Mouse (Mus musculus): ENCODE measurements around the gene Ebi3.

The Ebi3 gene

DNA sequence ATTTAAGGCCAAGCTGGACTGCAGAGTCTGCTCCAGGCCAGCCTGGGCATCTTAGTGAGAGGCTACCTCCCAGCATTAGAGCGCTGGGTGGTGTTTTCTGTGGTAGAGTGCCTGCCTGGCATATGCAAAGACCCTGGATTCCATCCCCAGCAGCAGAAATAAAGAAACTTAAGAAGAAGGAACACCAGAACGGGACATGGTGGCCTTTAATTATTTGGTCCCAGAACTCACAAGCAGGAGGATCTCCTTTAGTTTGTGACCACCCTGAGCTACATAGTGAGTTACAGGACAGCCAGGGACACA is 6.1 kb downstream of the Ebi3 start:
- in situ Hi-C loops (cut with MboI, MseI), result no loop called here

DNA sequence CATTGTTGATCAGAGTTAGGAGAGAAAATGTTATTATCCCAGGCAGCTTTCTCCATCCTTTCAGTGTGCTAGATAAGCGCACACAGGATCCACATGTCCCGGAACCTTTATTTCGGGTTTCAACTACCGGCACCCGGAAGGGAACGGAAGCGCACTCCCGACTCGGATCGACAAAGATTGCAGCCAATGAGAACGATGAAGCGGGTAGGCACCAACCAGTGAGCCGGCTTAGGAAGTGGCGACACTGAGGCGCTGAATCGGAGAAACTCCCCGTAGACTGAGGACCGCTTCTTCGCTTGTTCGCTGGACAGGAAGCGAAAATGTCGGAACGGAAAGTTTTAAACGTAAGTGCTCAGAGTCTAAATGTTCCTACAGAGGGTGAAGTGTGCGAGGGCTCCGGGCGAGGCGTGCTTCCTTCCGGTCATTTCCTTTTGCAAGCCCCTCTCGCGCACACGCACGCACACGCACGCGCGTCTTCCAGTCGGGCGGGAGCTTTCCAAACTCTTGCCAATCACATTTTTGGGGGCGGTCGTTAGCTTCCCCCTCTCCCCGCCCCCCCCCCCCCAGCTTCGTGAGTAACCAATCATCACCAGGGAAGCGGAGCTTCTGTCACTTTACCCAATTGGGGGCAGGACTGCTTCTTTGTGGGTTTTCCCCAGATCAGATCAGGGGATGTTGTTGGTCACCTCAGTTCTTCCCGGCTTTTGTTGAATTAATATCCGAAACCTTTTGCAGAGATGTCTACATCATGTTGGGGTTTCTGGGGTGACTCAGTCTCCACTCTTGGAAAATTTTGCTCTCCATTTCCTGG is 6.7 kb downstream of the Ebi3 start, which contains the start of gene Yju2:
Gene Yju2, plus strand, starts transcription at position 182 of the 811 bp plus-strand sequence.
- in situ Hi-C loops (cut with MboI, MseI), result no loop called here

DNA sequence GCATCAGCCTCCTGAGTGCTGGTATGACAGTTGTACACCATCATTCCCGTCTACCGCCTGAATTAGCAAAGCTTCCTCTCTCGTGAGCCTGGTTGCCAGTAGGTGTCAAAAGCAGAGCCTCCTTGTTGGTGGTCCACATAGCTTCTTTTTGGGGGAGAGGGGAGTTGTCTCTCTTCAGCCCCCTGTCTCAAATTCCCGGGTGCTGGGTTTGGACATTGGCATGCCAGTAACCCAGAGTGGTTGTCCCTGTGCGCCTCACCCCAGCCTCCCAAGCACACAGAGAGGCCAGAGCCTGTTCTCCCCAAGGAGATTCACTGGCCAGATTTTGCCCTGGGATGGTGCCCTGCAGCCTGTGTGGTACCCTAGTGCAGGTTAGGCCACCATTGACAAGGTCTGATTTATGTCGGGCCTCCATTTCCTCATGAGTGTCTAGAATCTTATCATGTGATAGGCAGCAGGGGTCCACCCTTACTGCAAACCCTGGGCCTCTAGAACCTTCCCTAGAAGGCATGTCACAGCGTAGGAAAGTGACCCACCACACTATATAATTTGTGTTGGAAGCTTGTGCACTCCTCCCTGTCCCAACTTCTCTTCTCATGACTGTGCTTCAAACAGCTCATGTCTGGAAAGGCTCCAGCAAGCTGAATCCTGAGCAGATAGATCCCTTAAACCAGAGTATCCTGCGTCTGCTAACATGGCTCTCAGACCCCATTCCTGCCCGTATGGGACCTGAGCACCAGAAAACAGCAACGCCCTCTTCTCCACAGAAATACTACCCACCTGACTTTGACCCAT is 7.7 kb downstream of the Ebi3 start:
- in situ Hi-C loops (cut with MboI, MseI), result no loop called here

DNA sequence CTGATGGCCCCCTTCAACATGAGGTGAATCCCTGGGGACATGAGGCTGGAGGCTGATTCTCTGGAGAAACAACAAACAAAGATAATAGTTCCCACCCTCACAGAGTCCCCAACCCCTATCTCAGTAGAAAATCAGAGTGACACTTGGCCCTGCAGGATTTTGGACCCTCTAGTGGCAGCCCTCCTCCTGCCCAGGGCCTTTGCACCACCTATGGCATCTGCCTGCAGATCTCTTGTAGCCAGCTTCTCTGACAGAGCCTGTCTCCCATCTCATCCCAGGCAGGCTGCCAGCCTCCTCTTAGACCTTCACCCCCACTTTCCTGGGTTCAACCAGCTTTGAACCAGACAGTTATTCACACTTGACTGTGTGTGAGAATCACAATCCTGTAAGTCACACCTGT is 8.4 kb downstream of the Ebi3 start:
- in situ Hi-C loops (cut with MboI, MseI), result no loop called here

DNA sequence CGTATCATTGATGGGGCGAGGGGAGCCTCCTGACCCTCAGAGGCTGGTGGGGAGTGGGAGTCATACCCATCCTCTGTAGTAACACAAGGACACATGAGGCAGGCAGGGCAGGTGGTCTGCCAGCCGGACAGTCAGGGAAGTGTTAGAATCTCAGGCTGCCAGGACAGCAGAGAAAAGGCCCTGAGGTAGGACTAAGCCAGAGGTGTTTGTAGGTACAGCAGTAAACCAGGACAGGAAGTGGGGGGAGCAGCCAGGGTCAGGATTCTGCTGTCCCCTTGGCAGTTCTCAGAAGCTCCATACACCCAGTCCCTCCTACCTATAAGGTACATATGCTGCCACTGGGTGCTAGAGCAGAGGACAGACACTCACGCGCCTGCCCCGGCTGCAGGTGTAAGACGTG is 9.2 kb downstream of the Ebi3 start:
- in situ Hi-C loops (cut with MboI, MseI), result no loop called here

DNA sequence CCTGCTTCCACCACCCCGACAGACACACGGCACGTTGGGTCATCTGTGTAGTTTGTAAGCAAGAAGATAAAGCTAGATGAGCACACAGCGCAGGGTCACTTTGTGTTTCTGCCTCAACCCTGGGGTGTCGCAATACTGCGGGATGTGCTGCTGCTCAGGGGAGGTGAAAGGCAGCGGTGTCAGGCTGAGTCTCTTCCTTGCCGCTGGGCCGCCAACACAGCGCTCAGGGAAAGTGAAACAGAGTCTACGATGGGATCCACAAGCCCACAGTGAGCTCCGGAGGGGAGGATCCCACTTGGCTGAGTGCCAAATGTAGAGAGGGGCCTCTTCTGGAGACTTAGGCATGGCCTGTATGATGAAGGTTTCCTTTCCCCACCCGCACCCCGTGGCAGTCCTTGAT is 10.7 kb downstream of the Ebi3 start:
- in situ Hi-C loops (cut with MboI, MseI), result no loop called here

DNA sequence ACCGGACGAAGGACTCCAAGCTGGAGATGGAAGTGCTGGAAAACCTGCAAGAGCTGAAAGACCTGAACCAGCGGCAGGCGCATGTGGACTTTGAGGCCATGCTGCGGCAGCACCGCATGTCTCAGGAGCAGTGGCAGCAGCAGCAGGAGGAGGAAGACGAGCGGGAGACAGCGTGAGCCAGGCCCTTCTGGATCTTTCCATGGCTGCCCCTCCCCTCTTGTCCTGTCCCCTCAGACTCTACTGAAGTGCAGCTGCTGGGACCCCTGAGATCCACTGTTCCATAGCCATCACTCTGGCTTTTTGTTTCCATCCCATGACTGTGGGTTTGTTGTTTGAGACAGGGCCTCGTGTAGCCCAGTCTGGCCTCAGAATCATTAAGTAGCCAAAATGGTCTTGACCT is 12.1 kb downstream of the Ebi3 start:
- in situ Hi-C loops (cut with MboI, MseI), result no loop called here

DNA sequence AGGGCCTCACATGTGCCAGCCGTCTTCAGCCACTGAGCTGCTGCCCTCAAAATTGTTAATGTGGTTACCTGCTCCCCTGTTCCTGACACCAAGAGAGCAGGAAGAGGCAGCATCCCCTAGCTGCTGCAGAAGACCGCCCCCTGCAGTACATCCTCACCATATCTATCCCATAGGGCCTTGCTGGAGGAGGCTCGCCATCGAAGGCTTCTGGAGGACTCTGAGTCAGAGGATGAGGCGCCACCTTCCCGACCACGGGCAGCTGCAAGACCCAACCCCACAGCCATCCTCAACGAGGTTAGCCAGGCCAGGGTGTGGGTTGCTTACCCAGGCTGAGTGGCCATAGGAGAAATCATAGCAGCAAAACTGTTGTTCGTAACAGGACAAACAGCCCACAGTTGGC is 12.6 kb downstream of the Ebi3 start:
- in situ Hi-C loops (cut with MboI, MseI), result no loop called here

DNA sequence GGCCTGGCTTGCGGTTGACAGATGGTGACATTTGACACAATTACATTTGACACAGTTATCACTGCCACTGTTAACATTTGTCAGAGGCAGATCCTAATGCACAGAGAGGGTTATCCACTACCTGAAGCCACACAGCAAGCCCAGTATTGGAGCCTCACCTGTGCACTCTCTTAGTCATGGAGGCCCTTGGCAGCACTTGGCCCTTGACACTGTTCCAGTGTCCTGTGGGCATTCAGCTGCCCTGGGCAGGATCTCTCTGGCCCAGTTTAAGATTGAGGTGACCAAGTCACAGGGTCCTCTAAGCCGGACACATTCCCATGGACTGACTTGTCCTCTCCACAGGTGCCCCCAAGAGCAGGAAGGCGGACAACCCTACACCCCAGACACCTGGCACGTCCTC is 14.7 kb downstream of the Ebi3 start:
- in situ Hi-C loops (cut with MboI, MseI), result no loop called here

DNA sequence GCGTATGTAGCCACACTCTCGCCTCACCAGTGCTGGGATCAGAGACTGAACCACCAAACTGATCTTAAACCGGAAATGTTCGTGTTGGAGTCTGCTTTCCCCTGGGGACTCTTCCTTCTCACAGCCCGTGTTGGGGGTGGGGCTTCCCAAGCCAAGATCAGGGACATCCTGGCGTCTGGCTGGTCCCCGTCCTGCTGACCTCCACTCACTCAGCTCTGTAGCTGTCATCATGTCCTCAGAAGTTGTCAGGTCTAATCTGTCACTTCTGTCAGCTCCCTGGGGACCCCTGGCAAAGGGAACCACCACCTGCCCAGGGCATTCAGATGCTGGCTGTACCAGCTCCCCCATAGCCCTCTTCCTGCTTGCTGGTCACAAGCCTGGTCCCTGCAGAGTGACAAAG is 15.8 kb downstream of the Ebi3 start:
- in situ Hi-C loops (cut with MboI, MseI), result no loop called here

DNA sequence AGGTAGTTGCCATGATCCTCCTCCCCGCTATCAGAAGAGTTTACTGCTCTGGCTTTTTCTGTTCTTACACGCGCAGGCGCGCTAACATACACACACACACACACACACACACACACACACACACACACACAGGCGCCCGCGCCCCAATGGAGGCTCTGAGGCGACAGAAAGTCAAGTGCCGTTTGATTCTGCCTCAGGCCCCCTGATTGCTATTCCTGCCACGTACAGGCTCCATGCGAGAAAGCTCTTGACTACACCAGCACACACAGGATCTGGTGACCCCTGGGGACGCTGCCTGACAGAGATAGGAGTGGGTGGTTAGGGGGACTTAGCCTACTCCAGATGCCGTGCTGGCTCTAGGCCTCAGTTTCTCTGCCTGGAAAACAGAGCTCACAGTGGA is 17.1 kb downstream of the Ebi3 start:
- in situ Hi-C loops (cut with MboI, MseI), result no loop called here

DNA sequence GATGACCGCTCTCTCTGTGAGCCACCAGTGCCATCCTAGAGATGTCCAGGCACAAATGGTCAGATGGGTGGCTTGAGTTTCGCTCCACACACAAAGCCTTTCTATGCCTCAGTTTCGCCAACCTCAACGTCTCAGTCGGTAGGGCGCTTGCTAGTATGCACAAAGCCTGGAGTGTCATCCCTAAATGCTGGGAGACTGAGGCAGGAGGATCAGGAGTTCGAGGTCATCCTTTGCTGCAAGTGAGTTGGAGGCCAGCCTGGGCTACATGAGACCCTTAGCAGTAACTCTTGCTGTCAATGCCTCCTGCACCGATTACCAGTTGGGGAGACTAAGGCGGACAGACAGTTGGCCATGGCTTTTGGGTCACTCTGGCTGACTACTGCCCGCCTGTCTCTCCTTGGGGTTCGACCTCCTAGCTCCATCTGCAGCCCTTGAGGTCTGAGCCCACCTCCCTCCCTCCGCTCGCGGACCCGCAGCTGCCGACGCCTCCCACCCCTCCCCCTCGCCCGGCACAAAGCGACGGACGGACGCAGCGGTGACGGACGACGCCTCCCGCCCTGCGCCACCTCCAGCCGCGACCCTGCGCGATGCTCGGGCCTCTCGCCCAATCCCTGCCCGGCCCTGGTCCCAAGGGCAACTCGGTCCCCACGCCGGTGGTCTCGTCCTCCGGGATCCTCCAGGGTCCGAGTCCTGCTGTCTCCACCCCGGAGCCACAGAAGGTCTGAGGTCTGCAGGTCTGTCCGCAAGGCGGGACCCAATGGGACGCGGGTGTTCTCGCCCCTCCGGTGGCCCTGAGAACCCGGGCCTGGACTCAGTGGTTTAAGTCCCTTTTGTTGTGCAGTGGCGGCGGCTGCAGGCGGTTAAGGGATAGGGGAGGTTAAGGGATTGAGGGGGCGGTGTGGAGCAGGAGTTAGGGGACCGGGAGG is 17.8 kb downstream of the Ebi3 start, which contains the start of gene Shd:
Gene Shd, plus strand, starts transcription at position 502 of the 926 bp plus-strand sequence.
- in situ Hi-C loops (cut with MboI, MseI), result no loop called here

DNA sequence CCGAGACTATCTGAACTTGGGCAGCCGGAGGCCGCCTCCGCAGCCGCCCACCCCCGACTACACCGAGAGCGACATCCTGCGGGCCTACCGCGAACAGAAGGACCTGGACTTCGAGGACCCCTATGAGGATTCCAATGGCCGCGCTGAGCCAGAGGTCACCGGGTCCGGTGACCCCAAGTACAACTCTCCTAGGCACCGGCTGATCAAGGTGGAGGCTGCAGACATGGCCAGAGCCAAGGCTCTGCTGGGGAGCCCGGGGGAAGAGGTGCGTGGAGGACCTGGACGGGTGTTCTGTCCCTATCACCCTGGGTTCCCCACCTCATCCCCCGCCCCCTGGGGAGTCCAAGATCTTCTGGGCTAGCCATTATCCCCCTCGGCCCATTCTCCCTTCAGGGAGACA is 19.0 kb downstream of the Ebi3 start:
- in situ Hi-C loops (cut with MboI, MseI), result no loop called here

DNA sequence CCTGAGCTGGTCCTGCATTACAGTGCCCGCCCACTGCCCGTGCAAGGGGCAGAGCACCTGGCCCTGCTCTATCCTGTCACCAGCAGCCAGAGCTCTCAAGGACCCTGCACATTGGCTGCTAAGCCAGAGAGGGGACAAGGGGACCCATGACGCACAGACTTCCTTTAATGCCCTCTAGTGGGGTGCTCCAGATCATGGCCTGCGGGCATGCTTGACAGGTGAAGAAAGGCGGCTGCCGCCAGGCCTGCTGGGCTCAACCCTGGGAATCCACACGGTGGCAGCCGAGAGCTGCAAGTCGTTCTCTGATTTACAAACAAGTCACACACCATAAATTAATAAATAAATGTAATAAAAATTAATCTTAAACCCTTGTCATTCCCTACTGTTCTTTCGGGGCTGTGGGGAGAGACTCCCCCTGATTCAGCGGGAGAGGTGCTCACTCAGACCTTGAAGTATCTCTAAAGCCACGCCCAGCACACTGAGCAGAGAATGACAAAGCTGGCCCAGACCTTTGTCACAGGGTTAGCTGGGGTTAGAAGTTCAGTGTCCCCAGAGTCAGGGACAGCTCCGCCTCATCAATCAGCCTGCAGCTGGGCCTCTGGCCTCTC is 23.9 kb downstream of the Ebi3 start:
- in situ Hi-C loops (cut with MboI, MseI), result no loop called here

DNA sequence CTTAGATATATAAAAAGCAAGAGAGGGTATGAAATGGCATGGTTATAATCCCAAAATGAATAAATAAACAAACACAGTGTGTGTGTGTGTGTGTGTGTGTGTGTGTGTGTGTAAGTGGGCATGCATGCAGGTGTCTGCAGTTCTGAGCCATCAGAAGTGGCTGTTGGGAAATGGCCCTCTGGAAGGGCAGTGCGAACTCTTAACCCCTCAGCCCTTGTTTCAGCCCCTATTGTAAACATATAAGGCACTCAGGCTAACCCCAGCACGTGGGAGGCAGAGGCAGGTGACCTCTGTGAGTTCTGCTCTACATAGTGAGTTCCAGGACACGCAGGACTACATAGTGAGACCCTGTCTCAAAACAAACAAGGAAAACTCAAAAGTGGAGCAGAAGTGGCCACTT is 24.9 kb downstream of the Ebi3 start:
- in situ Hi-C loops (cut with MboI, MseI), result no loop called here

DNA sequence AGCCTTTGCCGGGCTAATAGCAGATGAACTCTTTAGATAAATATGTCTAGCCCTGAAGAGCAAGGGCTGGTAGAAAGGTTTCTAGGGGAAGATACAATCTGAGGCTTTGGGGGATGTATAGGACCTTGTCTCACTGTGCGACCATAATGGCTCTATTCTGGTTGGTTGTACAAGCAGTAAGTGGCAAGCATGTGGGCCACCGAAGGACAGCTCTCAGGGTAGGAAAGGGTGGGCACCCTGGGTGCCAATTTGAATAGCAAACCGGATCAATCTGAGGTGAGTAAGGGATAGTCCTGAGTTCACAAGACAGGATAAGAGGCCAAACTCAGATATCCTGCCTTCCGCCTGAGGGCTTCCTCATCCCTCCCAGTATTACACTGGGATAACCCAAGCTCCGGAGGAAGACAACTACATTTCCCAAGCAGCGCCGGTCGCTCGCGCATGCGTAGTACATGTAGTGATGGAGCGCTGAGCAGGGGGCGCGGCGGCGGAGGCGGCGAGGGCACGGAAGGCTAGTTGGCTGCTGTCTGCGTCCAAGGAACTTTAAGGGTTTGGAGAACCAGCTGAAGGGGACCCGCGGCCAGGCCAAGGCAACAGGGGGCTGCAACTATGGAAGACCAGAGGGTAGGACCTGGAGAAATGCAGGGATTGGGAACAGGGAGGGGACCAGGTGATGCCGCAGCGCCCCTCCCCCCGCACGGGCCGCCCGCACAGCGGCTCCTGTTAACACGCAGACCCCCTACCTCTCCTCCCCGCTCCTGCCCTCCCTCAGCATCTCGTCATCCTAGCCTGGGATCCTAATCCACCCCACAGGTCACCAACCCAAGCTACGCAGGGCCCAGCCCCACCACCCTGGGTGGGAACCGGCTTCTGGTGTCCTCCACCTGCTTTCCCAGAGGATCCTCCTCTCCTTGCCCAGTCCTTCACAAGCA is 33.9 kb downstream of the Ebi3 start, which contains the start of gene Fsd1:
Gene Fsd1, plus strand, starts transcription at position 480 of the 932 bp plus-strand sequence.
- in situ Hi-C loops (cut with MboI, MseI), result no loop called here

DNA sequence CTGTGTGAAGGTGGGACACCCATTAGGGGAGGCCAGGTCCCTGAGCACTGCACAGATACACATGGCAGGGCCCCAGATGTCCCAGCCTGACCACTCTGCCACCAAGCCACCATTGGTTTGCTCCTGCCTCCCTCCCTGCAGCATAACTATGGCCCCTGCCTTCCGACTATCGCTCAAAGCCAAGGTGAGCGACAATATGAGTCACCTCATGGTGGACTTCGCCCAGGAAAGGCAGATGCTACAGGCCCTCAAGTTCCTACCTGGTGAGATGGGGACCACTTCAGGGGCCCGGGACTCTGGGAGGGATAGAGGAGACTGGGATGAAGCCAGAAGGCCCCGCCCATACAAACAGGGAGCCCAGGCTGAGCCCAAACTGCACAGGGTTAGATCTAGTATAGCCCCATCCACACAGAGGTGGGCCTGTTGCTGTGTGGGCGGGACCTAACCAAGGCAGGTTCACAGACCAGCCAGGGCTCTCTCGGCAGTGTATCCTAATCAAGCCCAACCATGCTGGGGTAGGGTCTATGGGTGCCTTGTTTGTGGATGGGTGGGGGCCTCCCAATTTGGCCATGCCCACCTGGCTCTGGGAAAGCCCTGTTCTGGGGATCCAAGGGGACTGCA is 37.9 kb downstream of the Ebi3 start:
- in situ Hi-C loops (cut with MboI, MseI), result no loop called here

DNA sequence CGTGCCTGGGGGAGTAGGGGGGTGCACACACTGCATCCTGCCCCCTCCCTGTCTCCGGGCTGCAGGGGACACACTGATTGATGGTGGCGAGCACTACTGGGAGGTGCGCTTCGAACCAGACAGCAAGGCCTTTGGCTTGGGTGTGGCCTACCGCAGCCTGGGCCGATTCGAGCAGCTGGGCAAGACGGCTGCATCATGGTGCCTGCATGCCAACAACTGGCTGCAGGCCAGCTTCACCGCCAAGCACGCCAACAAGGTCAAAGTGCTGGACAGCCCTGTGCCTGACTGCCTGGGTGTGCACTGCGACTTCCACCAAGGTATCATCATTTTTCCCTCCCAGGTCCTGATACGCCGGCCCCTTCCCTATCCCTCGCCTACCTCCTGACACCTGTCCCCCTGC is 43.6 kb downstream of the Ebi3 start:
- in situ Hi-C loops (cut with MboI, MseI), result no loop called here

DNA sequence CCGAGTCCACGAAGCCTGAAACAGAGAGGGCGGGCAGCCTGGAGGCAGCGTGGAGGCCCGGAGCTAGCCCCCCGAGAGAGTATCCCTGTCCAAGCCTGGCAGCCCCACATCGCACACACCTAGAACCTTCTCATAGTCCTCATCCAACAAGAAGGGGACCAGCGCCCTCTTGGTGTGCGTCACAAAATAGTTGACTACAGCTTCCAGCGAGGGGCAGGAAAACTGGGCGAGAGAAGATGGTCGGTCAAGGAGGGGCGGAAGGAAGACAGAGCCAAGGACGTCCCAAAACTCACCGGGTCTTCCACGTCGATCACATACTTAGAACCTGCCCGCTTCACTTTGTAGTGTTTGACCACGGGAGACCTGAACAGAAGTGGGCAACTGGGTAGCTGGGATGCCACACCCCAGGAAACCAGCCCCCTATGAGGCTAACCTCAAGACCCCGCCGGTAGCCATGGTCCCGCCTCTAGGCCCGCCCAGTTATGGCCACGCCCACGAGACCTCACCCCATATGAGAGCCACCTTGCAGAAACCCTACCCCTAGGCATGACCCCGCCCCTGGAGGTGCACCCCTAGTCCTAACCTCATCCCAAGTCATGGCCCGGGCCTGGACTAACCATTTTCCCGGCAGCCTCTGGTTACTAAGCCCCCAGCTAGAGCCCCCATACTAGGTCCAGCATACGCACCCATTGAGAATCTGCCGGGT is 47.5 kb downstream of the Ebi3 start:
- in situ Hi-C loops (cut with MboI, MseI), result loop anchor here (25.0 kb wide), 1 partner anchor 1287 kb away; the partner anchor contains the start of gene Vav1
